Mouse (Mus musculus): ENCODE results near the gene Glis3.

GRCm38 (mm10) chr19:28697718-28698117, 17.8 kb upstream of the Glis3 start:
- no peak for TF ChIP-seq POLR2A (IDR thresholded peaks at IDR 0.05; ENCODE audit: control insufficient read depth, low read depth, low read length)
- peak; percentile 29; the same call in 1 of the 2 replicates for TF ChIP-seq CTCF (IDR thresholded peaks at IDR 0.05; ENCODE audit: control insufficient read depth, insufficient read depth, insufficient replicate concordance, low read depth, low read length)
